Mouse (Mus musculus) spleen, adult 2 months (tissue): ENCODE measurements around the gene Phf8. TPM values are rescaled to one million over a fixed set of nuclear protein-coding genes. Genes with fewer than 3 reads are reported as not detected.

Experiments used
- DNase-seq, 2 experiments: peaks; one replicate each; pipeline versions ENCODE4 v3.0.0 to v3.0.0-alpha.2; 2012 to 2021; ENCODE audit warnings: low spot score in 2 of 2, low read depth in 1 of 2
- H3K27ac ChIP-seq: fragments of 200-500 bp; 2 replicates; pipeline ENCODE4 v1.5.1; 2012; ENCODE audit warnings: low read length, inconsistent platforms; ENCODE audit not compliant: insufficient read depth
- H3K27me3 ChIP-seq: fragments of 200-500 bp; 2 replicates; pipeline ENCODE4 v1.6.1; 2012; ENCODE audit warnings: mild to moderate bottlenecking, moderate library complexity, low read length, inconsistent platforms; ENCODE audit not compliant: control insufficient read depth, insufficient read depth
- H3K36me3 ChIP-seq: fragments of 200-500 bp; 2 replicates; pipeline ENCODE4 v1.6.1; 2012; ENCODE audit warnings: mild to moderate bottlenecking, low read length, inconsistent platforms; ENCODE audit not compliant: control insufficient read depth, insufficient read depth
- H3K4me1 ChIP-seq: fragments of 200-500 bp; 2 replicates; pipeline ENCODE4 v1.6.1; 2011; ENCODE audit warnings: inconsistent platforms; ENCODE audit not compliant: control insufficient read depth, insufficient read depth, insufficient read length
- H3K4me3 ChIP-seq: fragments of 200-500 bp; 2 replicates; pipeline ENCODE4 v1.5.1; 2011; ENCODE audit warnings: mild to moderate bottlenecking, inconsistent platforms; ENCODE audit not compliant: insufficient read depth, insufficient read length; ENCODE audit errors: extremely low read depth
- CTCF ChIP-seq: fragments of 200-500 bp; IDR thresholded peaks from 2 replicates; pipeline ENCODE4 v1.5.1; 2011; ENCODE audit warnings: mild to moderate bottlenecking, inconsistent platforms; ENCODE audit not compliant: insufficient read depth, insufficient read length, insufficient replicate concordance; ENCODE audit errors: extremely low read depth
- POLR2A ChIP-seq: fragments of 200-500 bp; IDR thresholded peaks from 2 replicates; pipeline ENCODE4 v1.6.1; 2011; ENCODE audit warnings: low read depth, low read length, inconsistent platforms
- WGBS: fragments of 180-500 bp; shearing (Covaris S2); methylation state at CpG from one replicate; pipeline ENCODE4 v1.1.7; 2018; 5-methylcytosine and 5-hydroxymethylcytosine counted together
- polyA plus RNA-seq: library from polyadenylated mRNA; depleted of rRNA; stranded (reverse); fragments of >200 nt; gene quantifications from 2 replicates; pipeline ENCODE4 v1.2.3, GENCODE M21; 2012; rRNA removed

Phf8 gene
- polyA plus RNA-seq, 1 experiment = 9.1 TPM

DNA sequence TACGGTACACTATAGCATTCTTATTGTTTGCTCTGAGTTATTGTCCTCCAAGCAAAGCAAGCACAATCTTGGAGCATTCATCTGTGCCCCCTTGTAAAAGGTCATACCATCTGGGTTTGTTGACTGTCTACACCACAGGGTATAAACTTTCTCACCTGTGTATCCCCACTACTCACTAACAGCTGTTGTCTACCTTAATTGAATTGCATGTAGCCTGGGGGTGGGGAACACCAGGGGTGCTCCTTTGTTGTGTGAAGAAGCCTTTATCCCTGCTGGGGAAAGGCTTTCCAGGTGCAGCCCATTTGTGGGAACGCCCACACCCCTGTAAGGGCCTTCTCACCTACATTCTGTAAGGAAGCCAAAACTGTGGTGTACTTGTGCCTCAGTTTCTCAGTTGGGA is 133.3 kb downstream of the Phf8 start:
- Histone ChIP-seq H3K27ac (no peak overlapping the region), H3K27me3 (no peaks in the 10 kb centered on the region), H3K4me1 (no peaks in the 10 kb centered on the region), H3K4me3 (no peak overlapping the region), H3K36me3 (no peaks in the 10 kb centered on the region)
- DNase-seq = no peak
- WGBS = 83% methylated on average over 2 of the region's 2 CpGs
- TF ChIP-seq POLR2A = no peak
- no peak for TF ChIP-seq CTCF

DNA sequence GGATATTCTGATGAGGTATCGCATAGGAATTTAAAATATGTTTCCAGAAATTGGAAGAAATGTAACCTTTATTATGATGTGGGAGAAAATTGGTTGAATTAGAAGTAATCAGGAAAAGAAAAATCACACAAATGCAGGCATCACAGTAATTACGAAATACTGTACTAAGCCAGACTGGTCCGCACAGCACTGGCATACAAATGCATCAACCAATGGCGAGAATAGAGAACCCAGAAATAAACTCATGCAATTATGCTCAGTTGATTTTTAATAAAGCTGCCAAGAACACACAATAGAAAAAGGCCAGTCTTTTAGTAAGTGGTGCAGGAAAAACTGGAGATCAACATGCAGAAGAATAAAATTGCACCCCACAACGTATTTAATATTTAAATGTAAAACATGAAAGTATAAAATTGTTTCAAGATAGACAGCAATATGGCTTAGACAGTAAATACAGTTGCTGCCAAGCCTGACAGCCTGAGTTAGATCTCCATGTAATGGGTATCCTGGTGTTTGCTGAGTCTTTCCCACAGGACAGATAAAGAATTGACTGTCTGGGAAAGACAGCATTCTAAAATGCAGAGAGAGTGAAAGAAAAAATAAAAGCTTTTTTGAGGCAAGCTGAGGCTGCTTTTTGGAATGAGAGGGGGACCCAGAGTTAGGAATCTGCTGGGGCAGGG is 154.2 kb downstream of the Phf8 start:
- no peaks in the 10 kb centered on the region for H3K36me3 ChIP-seq
- no peak overlapping the region for H3K4me3 ChIP-seq
- no peaks in the 10 kb centered on the region for H3K27me3 ChIP-seq
- TF ChIP-seq POLR2A (no peak), CTCF (no peak)
- 85% methylated on average over 5 of the region's 5 CpGs for WGBS
- no peak for DNase-seq
- no peaks in the 10 kb centered on the region for H3K4me1 ChIP-seq
- H3K27ac ChIP-seq = no peak overlapping the region

Other genes with a start within 250 kb of the Phf8 start
- 1.5 and 1.9 TPM in 2 replicates for gene Fam120c, start 176.5 kb upstream of the Phf8 start, polyA plus RNA-seq